21 mouse cellular contexts compared by ENCODE assay signal in genomic region chr13:109181363-109181762, GRCm38 (mm10).
"Had no signal": no experiment of that assay in that cellular context is flagged by ENCODE, and none has a peak within 500 bp of the region (broad histone marks: within the 10 kb centered on the region; RNA-seq: fewer than 3 reads in every experiment).

No protein-coding gene starts in this region.

- H3K4me1 ChIP-seq: limb, embryonic 13.5 days; liver, embryonic 12.5 days; liver, embryonic 15.5 days; midbrain, embryonic 12.5 days; midbrain, embryonic 15.5 days; neural tube, embryonic 12.5 days; neural tube, embryonic 15.5 days; stomach, embryonic 15.5 days had no signal

- H3K9me3 ChIP-seq: limb, embryonic 10.5 days; limb, embryonic 13.5 days; liver, embryonic 12.5 days; liver, embryonic 15.5 days; midbrain, embryonic 12.5 days; midbrain, embryonic 15.5 days; neural tube, embryonic 12.5 days; neural tube, embryonic 15.5 days; stomach, embryonic 15.5 days had no signal

- DNase-seq: layer of hippocampus, adult 9-11 months; liver; lung, adult 2 months; lung, postnatal 14 days; lung, postnatal 4 days; right cerebral cortex, adult 18-20 months; right cerebral cortex, postnatal 14 days; spleen, adult 18-20 months; thymus, postnatal 25 days had no signal

- H3K4me2 ChIP-seq: limb, embryonic 13.5 days; liver, embryonic 12.5 days; liver, embryonic 15.5 days; midbrain, embryonic 12.5 days; midbrain, embryonic 15.5 days; neural tube, embryonic 12.5 days; neural tube, embryonic 15.5 days; stomach, embryonic 15.5 days had no signal

- H3K4me3 ChIP-seq: layer of hippocampus, adult 2 months; limb, embryonic 10.5 days; limb, embryonic 13.5 days; liver, embryonic 12.5 days; liver, embryonic 15.5 days; midbrain, embryonic 12.5 days; midbrain, embryonic 15.5 days; neural tube, embryonic 12.5 days; neural tube, embryonic 15.5 days; stomach, embryonic 15.5 days had no signal

- H3K27me3 ChIP-seq: limb, embryonic 13.5 days; liver, embryonic 12.5 days; liver, embryonic 15.5 days; midbrain, embryonic 12.5 days; midbrain, embryonic 15.5 days; neural tube, embryonic 12.5 days; neural tube, embryonic 15.5 days; stomach, embryonic 15.5 days had no signal

- ATAC-seq: inflammation-experienced regulatory T-cells, adult 6 months; intestine, embryonic 16.5 days; liver, embryonic 12.5 days; midbrain, embryonic 15.5 days had no signal

- H3K9ac ChIP-seq: limb, embryonic 13.5 days; liver, embryonic 12.5 days; liver, embryonic 15.5 days; midbrain, embryonic 12.5 days; midbrain, embryonic 15.5 days; neural tube, embryonic 12.5 days; neural tube, embryonic 15.5 days; stomach, embryonic 15.5 days had no signal

- H3K36me3 ChIP-seq: limb, embryonic 10.5 days; limb, embryonic 13.5 days; liver, embryonic 12.5 days; liver, embryonic 15.5 days; midbrain, embryonic 12.5 days; midbrain, embryonic 15.5 days; neural tube, embryonic 12.5 days; neural tube, embryonic 15.5 days; stomach, embryonic 15.5 days had no signal

- H3K27ac ChIP-seq: layer of hippocampus, adult 2 months; limb, embryonic 10.5 days; limb, embryonic 13.5 days; liver, embryonic 12.5 days; liver, embryonic 15.5 days; midbrain, embryonic 12.5 days; midbrain, embryonic 15.5 days; neural tube, embryonic 12.5 days; neural tube, embryonic 15.5 days; stomach, embryonic 15.5 days had no signal
